Mouse (Mus musculus) neural tube, embryonic 15.5 days (tissue): ENCODE measurements around the gene Rhbdf1. TPM values are rescaled to one million over a fixed set of nuclear protein-coding genes. Genes with fewer than 3 reads are reported as not detected.

ENCODE experiments used
- ATAC-seq: fragments of 200-750 bp; cut with Nextera tagmentation; 2 replicates; pipeline ENCODE4 v1.8.0; 2017; ENCODE audit warnings: mild to moderate bottlenecking, moderate TSS enrichment, moderate library complexity; ENCODE audit not compliant: low FRiP score
- H3K27ac ChIP-seq: fragments of 300-500 bp; sonication (generic); replicated peaks from 2 replicates; pipeline ENCODE4 v1.5.1; 2015; ENCODE audit warnings: mild to moderate bottlenecking, inconsistent platforms
- H3K27me3 ChIP-seq: fragments of 300-500 bp; sonication (generic); replicated peaks from 2 replicates; pipeline ENCODE4 v1.6.1; 2015; ENCODE audit warnings: inconsistent platforms
- H3K36me3 ChIP-seq: fragments of 300-500 bp; sonication (generic); 2 replicates; pipeline ENCODE4 v1.6.1; 2015; ENCODE audit warnings: inconsistent platforms
- H3K4me1 ChIP-seq: fragments of 300-500 bp; sonication (generic); 2 replicates; pipeline ENCODE4 v1.6.1; 2015; ENCODE audit warnings: inconsistent platforms
- H3K4me2 ChIP-seq: fragments of 300-500 bp; sonication (generic); 2 replicates; pipeline ENCODE4 v1.6.1; 2015; ENCODE audit warnings: inconsistent platforms, mild to moderate bottlenecking, moderate library complexity
- H3K4me3 ChIP-seq: fragments of 300-500 bp; sonication (generic); replicated peaks from 2 replicates; pipeline ENCODE4 v1.5.1; 2015; ENCODE audit warnings: mild to moderate bottlenecking, inconsistent platforms
- H3K9ac ChIP-seq: fragments of 300-500 bp; sonication (generic); replicated peaks from 2 replicates; pipeline ENCODE4 v1.6.1; 2015; ENCODE audit warnings: mild to moderate bottlenecking, inconsistent platforms
- H3K9me3 ChIP-seq: fragments of 300-500 bp; sonication (generic); replicated peaks from 2 replicates; pipeline ENCODE4 v1.6.1; 2016; ENCODE audit warnings: inconsistent platforms
- WGBS: fragments of 180-500 bp; shearing (Covaris S2); methylation state at CpG from one replicate; pipeline ENCODE4 v1.1.7; 2015; ENCODE audit warnings: mixed read lengths; 5-methylcytosine and 5-hydroxymethylcytosine counted together
- polyA plus RNA-seq: library from polyadenylated mRNA; unstranded; fragments of >200 nt; fragmentation: Nextera tagmentation; extraction: Ambion mirVana; gene quantifications from 2 replicates; pipeline ENCODE4 v1.2.1, GENCODE M21; 2015

Gene Rhbdf1
- polyA plus RNA-seq, 1 experiment from 2014 or later, result 23.8 TPM

DNA sequence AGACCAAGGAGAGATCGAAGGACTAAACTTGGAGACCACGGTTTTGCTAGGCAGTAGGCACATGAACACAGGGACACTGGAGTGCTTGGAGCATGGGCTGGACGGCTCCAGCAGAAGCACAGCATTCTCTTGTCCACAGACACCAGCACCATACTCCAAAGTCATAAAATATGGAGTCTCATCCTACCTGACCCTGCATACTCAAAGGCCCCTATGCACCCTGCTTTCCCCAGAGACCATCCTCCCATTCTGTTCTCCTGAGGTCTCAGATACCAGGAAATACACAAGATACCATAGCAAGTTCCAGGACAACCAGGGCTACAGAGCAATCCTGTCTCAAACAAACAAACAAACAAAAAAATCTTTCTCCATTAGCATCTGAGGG lies 15.3 kb upstream of the Rhbdf1 start:
- no peaks in the 10 kb centered on the region for H3K27me3 ChIP-seq
- WGBS, result 89% methylated on average over 3 of the region's 3 CpGs
- H3K9me3 ChIP-seq, result no peaks in the 10 kb centered on the region
- H3K4me1 ChIP-seq, result peaks cover 53% of the 10 kb centered on the region
- H3K9ac ChIP-seq, result no peak overlapping the region
- ATAC-seq, result no peak
- H3K36me3 ChIP-seq, result peaks cover 40% of the 10 kb centered on the region
- H3K4me2 ChIP-seq, result no peak overlapping the region
- no peak overlapping the region for H3K4me3 ChIP-seq
- peak overlapping the region; percentile 48 for H3K27ac ChIP-seq

DNA sequence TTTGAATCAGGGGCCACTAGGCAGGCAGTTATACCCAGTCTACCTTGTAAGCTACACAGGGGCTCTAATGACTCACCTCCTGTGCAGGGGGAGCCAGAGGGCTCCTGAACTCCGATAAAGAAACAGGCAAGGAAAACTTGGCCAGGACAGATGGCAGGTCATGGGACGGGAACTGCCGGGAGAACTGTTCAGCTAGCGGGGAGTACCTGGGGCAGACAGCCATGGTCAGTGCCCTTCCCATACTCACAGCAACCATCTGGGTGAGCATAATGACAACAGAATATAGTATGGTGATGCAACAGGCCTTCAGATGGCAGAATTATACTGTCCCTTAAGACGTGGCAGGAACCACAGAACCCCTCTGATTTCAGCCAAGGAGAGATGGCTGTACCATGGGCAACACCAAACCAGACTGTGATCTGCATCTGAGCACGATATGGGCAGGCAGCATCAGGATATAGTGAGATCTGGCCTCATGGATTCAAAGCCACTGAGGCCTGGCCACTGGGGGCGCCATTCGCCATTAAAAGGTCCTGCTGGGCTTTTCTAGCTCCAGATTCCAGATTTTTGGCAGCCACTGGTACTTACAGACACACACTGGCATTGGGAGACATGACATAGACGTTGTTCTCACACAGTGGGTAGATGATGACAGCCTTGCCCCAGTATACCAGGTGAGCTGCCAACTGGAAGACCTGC lies 14.8 kb upstream of the Rhbdf1 start:
- ATAC-seq, result no peak
- Histone ChIP-seq H3K27ac (peak overlapping the region; percentile 68), H3K4me3 (no peak overlapping the region), H3K9ac (no peak overlapping the region), H3K27me3 (no peaks in the 10 kb centered on the region), H3K4me1 (peaks cover 53% of the 10 kb centered on the region), H3K4me2 (no peak overlapping the region), H3K9me3 (no peaks in the 10 kb centered on the region), H3K36me3 (peaks cover 43% of the 10 kb centered on the region)
- 58% methylated on average over 9 of the region's 9 CpGs for WGBS

DNA sequence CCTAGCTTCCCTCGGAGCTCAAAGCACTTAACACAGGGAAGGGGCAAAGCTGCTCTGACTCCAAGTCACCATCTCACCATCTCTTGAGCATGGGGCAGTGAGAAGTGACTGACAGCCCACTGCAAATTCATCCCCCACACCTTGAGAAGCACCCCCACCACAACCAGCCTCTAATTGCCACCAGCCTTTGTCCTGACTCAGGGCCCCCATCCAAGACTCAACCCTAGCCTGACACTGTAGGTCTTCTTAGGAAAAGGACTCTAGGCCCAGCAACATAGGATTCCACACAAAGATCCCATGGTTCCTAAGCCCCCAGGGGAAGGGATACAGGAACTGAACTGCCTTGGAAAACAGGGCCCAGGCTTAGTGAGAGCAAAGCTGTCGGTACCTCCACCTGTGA lies 14.0 kb upstream of the Rhbdf1 start:
- H3K36me3 ChIP-seq, result peaks cover 43% of the 10 kb centered on the region
- no peak overlapping the region for H3K4me3 ChIP-seq
- no peaks in the 10 kb centered on the region for H3K27me3 ChIP-seq
- H3K9me3 ChIP-seq, result no peaks in the 10 kb centered on the region
- H3K4me1 ChIP-seq, result peaks cover 53% of the 10 kb centered on the region
- WGBS, result 64% methylated on average over 2 of the region's 2 CpGs
- no peak overlapping the region for H3K9ac ChIP-seq
- peak; percentile 5; the same call in 1 of the 2 replicates for ATAC-seq
- peak overlapping the region; percentile 68 for H3K27ac ChIP-seq
- no peak overlapping the region for H3K4me2 ChIP-seq

DNA sequence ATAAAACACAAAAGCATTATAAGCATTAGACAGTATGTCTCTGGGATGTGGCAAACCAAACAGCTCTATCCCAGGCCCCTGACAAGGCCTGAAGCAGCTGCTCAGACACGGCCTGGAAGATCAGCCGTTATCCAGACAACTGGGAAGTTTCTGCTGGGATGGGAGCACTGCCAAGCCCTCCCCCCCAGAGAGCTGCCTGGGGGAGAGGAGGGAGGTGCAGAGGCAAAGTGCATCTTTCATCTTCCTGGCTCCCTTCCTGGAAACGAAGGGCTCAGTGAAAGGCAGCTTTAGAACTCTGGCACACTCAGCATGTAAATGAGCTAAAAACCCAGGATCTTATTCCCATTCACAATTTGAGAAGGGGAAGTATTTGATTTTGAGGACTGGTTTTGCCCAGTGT lies 13.5 kb upstream of the Rhbdf1 start:
- peak; percentile 65 for ATAC-seq
- peaks cover 53% of the 10 kb centered on the region for H3K4me1 ChIP-seq
- H3K27ac ChIP-seq, result peak overlapping the region; percentile 68
- H3K9ac ChIP-seq, result no peak overlapping the region
- no peaks in the 10 kb centered on the region for H3K9me3 ChIP-seq
- 31% methylated on average over 3 of the region's 3 CpGs for WGBS
- peaks cover 44% of the 10 kb centered on the region for H3K36me3 ChIP-seq
- H3K4me3 ChIP-seq, result no peak overlapping the region
- H3K4me2 ChIP-seq, result no peak overlapping the region
- no peaks in the 10 kb centered on the region for H3K27me3 ChIP-seq

DNA sequence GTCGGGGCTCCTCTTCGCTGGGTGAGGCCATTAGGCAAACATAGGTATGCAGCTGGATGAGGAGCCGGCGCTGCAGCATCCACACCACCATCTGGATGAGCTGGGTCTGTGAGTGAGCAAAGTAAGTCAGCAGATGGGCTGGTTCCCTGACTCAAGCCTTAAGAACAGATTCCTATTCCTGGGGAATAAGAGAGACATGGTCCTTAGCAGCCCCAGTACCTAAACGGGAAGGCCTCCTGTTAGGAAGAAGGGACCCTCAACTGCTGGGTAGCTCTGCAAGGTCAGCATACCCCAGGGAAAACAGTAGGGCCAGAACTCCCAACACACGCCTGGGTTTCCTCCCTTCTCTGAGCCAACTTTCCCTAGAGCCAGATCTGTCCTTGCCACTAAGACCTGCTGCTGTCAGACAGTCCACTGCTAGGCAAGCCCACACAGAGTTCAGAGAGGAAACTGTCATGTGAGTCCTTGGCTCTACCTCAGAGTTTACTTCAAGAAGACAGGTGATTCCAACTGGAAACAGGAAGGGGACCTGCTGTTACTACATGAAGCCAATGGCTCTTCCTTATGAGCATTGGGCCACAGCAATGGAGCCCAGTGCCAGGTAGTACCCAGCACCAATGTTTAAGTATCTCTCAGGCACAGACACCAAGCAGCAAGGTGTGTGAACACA lies 12.9 kb upstream of the Rhbdf1 start:
- 89% methylated on average over 6 of the region's 6 CpGs for WGBS

DNA sequence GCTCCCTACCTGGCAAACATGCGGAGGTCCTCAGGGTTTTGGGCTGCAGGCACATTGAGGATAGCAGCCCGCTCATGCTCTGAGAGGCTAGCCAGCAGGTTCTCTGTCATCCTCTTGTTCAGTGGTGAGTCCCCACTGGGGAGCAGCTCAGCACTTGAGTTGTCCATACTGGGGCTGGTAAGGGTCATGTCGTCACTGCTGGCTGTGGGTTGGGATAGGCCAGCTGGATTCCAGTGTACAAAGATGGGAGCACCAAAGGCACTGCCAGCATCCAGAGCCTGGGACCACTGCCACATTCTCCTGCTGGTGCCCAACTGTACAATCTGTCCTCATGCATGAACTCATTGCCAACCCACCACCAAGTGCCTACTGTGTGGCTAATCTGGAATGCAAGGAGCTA lies 11.8 kb upstream of the Rhbdf1 start:
- peaks cover 38% of the 10 kb centered on the region for H3K36me3 ChIP-seq
- H3K4me2 ChIP-seq, result no peak overlapping the region
- H3K27ac ChIP-seq, result no peak overlapping the region; the same call in 1 of the 2 replicates
- WGBS, result 85% methylated on average over 3 of the region's 3 CpGs
- H3K9ac ChIP-seq, result no peak overlapping the region
- H3K4me1 ChIP-seq, result peaks cover 53% of the 10 kb centered on the region
- H3K4me3 ChIP-seq, result no peak overlapping the region
- H3K27me3 ChIP-seq, result no peaks in the 10 kb centered on the region
- ATAC-seq, result no peak
- H3K9me3 ChIP-seq, result no peaks in the 10 kb centered on the region

More for the DNA sequence above, 12.9 kb upstream of the Rhbdf1 start:
- no peaks in the 10 kb centered on the region for H3K27me3 ChIP-seq
- no peak overlapping the region for H3K9ac ChIP-seq
- peak overlapping the region; percentile 68 for H3K27ac ChIP-seq
- H3K4me3 ChIP-seq, result no peak overlapping the region
- H3K36me3 ChIP-seq, result peaks cover 43% of the 10 kb centered on the region
- no peaks in the 10 kb centered on the region for H3K9me3 ChIP-seq
- H3K4me2 ChIP-seq, result no peak overlapping the region
- no peak for ATAC-seq
- H3K4me1 ChIP-seq, result peaks cover 53% of the 10 kb centered on the region

DNA sequence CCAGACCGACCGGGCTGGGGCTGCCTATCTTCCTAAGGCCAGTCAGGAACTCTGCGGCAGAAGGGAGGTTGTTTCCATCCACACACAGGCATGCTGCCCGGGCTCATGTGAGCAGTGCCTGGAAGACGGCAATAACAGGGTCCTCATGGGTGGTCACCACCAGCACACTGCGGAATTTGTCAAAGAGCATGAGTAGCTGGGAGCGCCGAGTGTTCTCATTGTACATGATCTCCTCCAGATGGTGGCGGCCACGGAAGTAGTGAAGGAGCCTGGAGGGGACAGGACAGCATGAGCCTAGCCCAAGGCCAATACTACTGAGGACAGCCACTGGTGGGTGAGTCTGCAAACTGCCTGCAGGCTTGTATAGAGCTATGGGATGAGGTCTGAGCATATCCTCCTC lies 10.7 kb upstream of the Rhbdf1 start:
- H3K27me3 ChIP-seq, result no peaks in the 10 kb centered on the region
- no peak overlapping the region for H3K4me3 ChIP-seq
- H3K36me3 ChIP-seq, result peaks cover 45% of the 10 kb centered on the region
- WGBS, result 71% methylated on average over 10 of the region's 10 CpGs
- H3K9ac ChIP-seq, result no peak overlapping the region
- no peak overlapping the region for H3K4me2 ChIP-seq
- no peaks in the 10 kb centered on the region for H3K9me3 ChIP-seq
- peaks cover 57% of the 10 kb centered on the region for H3K4me1 ChIP-seq
- H3K27ac ChIP-seq, result no peak overlapping the region
- no peak for ATAC-seq

DNA sequence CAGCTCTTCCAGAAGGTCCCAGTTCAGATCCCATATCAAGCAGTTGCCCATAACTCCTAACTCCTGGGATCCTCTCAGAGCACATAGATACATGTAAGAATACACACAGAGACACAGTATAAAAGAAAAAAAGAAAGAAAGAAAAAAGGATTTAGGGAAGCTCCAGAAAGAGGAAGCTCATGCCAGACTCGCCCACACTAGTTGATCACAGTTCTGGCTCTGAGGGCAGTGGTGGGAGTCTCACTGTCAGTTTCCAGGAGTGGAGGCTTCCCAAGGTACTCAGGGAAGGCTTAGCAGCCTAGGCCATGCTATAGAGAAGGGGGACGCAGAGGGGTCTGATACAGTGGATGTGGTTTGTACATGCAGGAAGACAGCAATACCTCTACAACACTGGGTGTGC lies 9.0 kb upstream of the Rhbdf1 start:
- 92% methylated on average over 2 of the region's 2 CpGs for WGBS
- H3K9ac ChIP-seq, result no peak overlapping the region
- H3K9me3 ChIP-seq, result no peaks in the 10 kb centered on the region
- no peak overlapping the region for H3K4me3 ChIP-seq
- H3K27ac ChIP-seq, result no peak overlapping the region
- no peak overlapping the region for H3K4me2 ChIP-seq
- no peak for ATAC-seq
- peaks cover 55% of the 10 kb centered on the region for H3K4me1 ChIP-seq
- no peaks in the 10 kb centered on the region for H3K27me3 ChIP-seq
- H3K36me3 ChIP-seq, result peaks cover 45% of the 10 kb centered on the region

DNA sequence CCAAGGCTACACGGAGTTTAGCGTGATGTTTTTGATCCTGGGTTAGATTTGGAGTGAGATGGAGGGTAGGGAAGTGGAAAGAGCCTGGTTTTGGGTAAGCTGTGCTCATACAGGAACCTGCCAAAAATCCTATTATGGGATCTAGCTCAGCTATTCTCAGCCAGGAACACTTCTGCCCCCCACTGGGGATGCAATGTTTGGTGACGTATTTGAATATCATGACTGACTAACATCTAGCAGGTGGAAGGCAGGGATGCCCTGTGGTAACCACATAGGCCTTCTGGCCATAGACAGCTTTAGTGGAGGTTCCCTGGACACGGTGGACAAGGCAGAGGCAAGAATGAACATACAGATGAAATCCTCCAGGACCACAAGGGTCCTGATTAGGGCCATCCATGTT lies 8.1 kb upstream of the Rhbdf1 start:
- no peak overlapping the region for H3K4me2 ChIP-seq
- no peaks in the 10 kb centered on the region for H3K27me3 ChIP-seq
- peaks cover 55% of the 10 kb centered on the region for H3K4me1 ChIP-seq
- H3K27ac ChIP-seq, result no peak overlapping the region
- 77% methylated on average over 4 of the region's 4 CpGs for WGBS
- no peaks in the 10 kb centered on the region for H3K9me3 ChIP-seq
- H3K36me3 ChIP-seq, result peaks cover 45% of the 10 kb centered on the region
- no peak for ATAC-seq
- no peak overlapping the region for H3K4me3 ChIP-seq
- H3K9ac ChIP-seq, result no peak overlapping the region

DNA sequence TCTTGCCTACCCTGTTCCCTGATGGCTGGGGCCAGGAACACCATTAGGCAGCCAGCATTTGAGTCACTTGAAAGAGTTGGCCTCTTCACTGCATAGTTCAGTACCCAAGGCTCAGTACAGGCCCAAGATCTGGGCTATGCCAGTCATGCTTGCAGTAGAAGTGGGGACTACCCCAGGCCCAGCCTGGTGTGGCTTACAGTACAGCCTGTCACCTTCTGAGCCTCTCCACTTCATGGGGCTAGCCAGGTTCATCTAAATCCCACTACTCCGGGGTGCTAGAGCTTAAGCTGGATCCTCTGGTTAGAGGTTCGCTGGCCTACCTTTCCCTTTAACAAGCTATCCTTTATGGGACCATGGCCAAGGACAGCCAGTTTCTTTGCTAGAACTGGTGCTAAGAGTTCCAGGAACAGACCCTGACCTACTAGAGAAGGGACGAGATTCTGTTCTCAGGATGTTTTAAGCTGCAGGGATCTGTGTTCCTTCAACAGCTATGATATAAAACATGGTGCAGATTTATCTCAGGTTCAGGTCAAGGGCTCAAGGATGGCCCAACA lies 6.3 kb upstream of the Rhbdf1 start:
- Histone ChIP-seq H3K4me1 (peaks cover 49% of the 10 kb centered on the region), H3K4me3 (no peak overlapping the region), H3K4me2 (no peak overlapping the region), H3K9ac (no peak overlapping the region), H3K27me3 (peaks cover 5% of the 10 kb centered on the region; the same call in 1 of the 2 replicates), H3K36me3 (peaks cover 33% of the 10 kb centered on the region), H3K27ac (no peak overlapping the region), H3K9me3 (no peaks in the 10 kb centered on the region)
- WGBS, result 91% methylated on average over 3 of the region's 3 CpGs
- ATAC-seq, result no peak

DNA sequence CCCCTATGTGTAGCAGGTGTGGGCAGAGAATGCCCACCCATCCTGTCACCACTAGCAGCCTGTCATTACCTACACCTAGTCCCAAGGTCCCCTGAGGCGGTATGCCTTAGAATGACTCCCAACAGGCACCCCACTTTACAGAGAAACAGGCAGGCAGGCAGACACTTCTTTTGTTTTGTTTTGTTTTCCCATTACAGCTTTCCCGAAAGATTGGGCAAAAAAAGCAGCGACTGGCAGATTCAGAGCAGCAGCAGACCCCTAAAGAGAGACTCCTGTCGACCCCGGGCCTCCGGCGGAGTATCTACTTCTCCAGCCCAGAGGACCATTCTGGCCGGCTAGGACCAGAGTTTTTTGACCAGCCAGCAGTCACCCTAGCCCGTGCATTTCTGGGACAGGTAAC lies 5.5 kb upstream of the Rhbdf1 start:
- peak overlapping the region; percentile 89 for H3K9ac ChIP-seq

DNA sequence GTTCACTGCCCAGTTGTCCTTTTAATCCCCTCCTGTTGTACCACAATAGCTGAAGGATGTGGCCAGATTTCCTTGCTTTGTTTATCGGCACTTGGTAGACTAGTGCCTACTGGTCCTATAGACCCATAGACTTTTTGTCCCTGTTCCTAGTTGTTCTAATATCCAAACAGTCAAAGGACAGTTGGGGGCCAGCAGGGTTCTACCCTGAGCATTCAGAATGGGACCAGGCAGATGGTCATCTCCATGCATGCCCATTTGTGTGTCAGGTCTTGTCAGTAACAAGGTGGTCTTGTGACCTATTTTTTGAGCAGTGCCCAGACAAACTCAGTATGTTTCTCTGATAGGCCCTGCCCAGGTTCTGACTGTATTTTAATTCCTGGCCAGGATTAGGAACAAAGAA lies 4.9 kb upstream of the Rhbdf1 start:
- ATAC-seq, result no peak; the same call in 1 of the 2 replicates

More for the DNA sequence above, 5.5 kb upstream of the Rhbdf1 start:
- ATAC-seq, result no peak
- Histone ChIP-seq H3K4me3 (peak overlapping the region; percentile 70; the same call in 1 of the 2 replicates), H3K9me3 (no peaks in the 10 kb centered on the region), H3K4me1 (peaks cover 55% of the 10 kb centered on the region), H3K27ac (no peak overlapping the region), H3K36me3 (peaks cover 29% of the 10 kb centered on the region), H3K27me3 (peaks cover 11% of the 10 kb centered on the region; the same call in 1 of the 2 replicates), H3K4me2 (peak overlapping the region; percentile 74)
- WGBS, result 88% methylated on average over 9 of the region's 9 CpGs

More for the DNA sequence above, 4.9 kb upstream of the Rhbdf1 start:
- Histone ChIP-seq H3K27me3 (peaks cover 16% of the 10 kb centered on the region; the same call in 1 of the 2 replicates), H3K4me1 (peaks cover 60% of the 10 kb centered on the region), H3K9me3 (no peaks in the 10 kb centered on the region), H3K4me2 (peak overlapping the region; percentile 74), H3K27ac (peak overlapping the region; percentile 88), H3K36me3 (peaks cover 28% of the 10 kb centered on the region), H3K9ac (peak overlapping the region; percentile 89), H3K4me3 (peak overlapping the region; percentile 70)
- WGBS, result 44% methylated on average over 1 of the region's 1 CpGs
